Mouse (Mus musculus) heart, embryonic 16.5 days (tissue): ENCODE results near the gene Rabepk. TPM values are rescaled to one million over a fixed set of nuclear protein-coding genes. Genes with fewer than 3 reads are reported as not detected.
"Not testable (repeated sequence)": the region's sequence is repeated elsewhere in the genome, so short reads cannot be mapped to it uniquely, and the experiment has no call there.

Experiments
- ATAC-seq: fragments of 200-750 bp; cut with Nextera tagmentation; replicated peaks from 2 replicates; pipeline ENCODE4 v1.8.0; 2017; ENCODE audit warnings: moderate number of reproducible peaks; ENCODE audit not compliant: insufficient read depth, low FRiP score; ENCODE audit errors: extremely low read depth
- H3K27ac ChIP-seq: fragments of 300-500 bp; sonication (generic); 2 replicates; pipeline ENCODE4 v1.5.1; 2014; ENCODE audit warnings: mild to moderate bottlenecking, low read length, control low read depth, moderate library complexity
- H3K27me3 ChIP-seq: fragments of 300-500 bp; sonication (generic); 2 replicates; pipeline ENCODE4 v1.6.1; 2014; ENCODE audit warnings: low read length, mixed read lengths; ENCODE audit not compliant: control insufficient read depth, insufficient read depth
- H3K36me3 ChIP-seq: fragments of 300-500 bp; sonication (generic); 2 replicates; pipeline ENCODE4 v1.6.1; 2014; ENCODE audit not compliant: control insufficient read depth, insufficient read depth
- H3K4me1 ChIP-seq: fragments of 300-500 bp; sonication (generic); 2 replicates; pipeline ENCODE4 v1.6.1; 2014; ENCODE audit warnings: low read length, mixed read lengths; ENCODE audit not compliant: control insufficient read depth, insufficient read depth
- H3K4me2 ChIP-seq: fragments of 300-500 bp; sonication (generic); 2 replicates; pipeline ENCODE4 v1.6.1; 2014; ENCODE audit warnings: low read depth, mild to moderate bottlenecking, control low read depth, low read length
- H3K4me3 ChIP-seq: fragments of 300-500 bp; sonication (generic); 2 replicates; pipeline ENCODE4 v1.5.1; 2014; ENCODE audit warnings: mild to moderate bottlenecking, control low read depth, low read length
- H3K9ac ChIP-seq: fragments of 300-500 bp; sonication (generic); 2 replicates; pipeline ENCODE4 v1.6.1; 2014; ENCODE audit warnings: low read length, control low read depth
- H3K9me3 ChIP-seq: fragments of 300-500 bp; sonication (generic); replicated peaks from 2 replicates; pipeline ENCODE4 v1.6.1; 2016; ENCODE audit warnings: low read length; ENCODE audit not compliant: control insufficient read depth
- WGBS: fragments of 180-500 bp; shearing (Covaris S2); extraction: QIAGEN DNeasy Blood & Tissue Kit; methylation state at CpG from one replicate; pipeline ENCODE4 v1.1.7; 2014; 5-methylcytosine and 5-hydroxymethylcytosine counted together
- polyA plus RNA-seq: library from polyadenylated mRNA; unstranded; fragments of >200 nt; fragmentation: Nextera tagmentation; extraction: Ambion mirVana; gene quantifications from 2 replicates; pipeline ENCODE4 v1.2.1, GENCODE M21; 2015

Rabepk gene
- polyA plus RNA-seq, 1 experiment from 2014 or later: 26.9 TPM

DNA sequence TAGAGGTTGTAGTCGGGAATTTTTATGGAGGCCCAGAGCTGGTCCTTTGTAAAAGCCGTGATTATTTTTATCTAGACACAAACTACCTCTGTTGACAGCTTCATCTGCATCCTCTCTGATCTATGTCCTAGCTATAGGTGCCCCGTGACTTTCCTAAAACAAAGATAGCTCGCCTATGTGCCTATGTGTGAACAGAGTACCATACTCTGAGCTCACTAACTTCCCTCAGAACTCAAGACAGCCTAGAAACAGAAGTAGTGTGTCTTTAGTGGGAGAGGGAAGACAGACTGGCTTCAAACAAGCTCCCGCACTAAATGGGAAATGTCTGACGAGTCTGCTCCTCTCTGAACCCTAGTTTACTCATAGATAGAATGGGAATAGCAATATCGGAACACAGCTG lies 659 bp upstream of the Rabepk start:
- Histone ChIP-seq H3K27ac (peak overlapping the region; percentile 78), H3K9me3 (no peaks in the 10 kb centered on the region), H3K36me3 (peaks cover 4% of the 10 kb centered on the region), H3K4me1 (peaks cover 31% of the 10 kb centered on the region), H3K9ac (no peak overlapping the region; the same call in 1 of the 2 replicates), H3K4me2 (peak overlapping the region; percentile 94), H3K27me3 (no peaks in the 10 kb centered on the region), H3K4me3 (peak overlapping the region; percentile 86)
- ATAC-seq: no peak
- 61% methylated on average over 7 of the region's 7 CpGs for WGBS

DNA sequence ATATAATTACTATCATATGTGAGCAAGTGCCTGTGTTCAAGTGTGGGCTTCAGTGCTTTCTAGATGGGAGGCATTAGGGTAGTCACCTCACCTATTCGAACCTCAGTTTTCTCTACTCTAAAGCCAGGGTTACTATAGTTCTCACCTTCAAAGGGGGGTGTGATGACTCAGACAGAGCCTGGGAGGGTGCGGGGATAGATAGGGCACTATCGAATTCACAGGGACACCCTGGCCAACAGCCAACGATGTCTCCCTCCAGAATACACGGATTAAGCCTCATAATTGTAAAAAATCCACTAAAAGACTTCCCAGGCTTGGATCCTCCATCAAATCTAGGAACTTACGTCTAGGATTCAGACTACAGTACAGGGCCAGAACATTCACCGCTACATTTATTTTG lies 4.3 kb downstream of the Rabepk start:
- Histone ChIP-seq H3K4me1 (peaks cover 14% of the 10 kb centered on the region), H3K4me3 (no peak overlapping the region), H3K4me2 (no peak overlapping the region), H3K36me3 (peaks cover 16% of the 10 kb centered on the region), H3K27ac (no peak overlapping the region), H3K9me3 (no peaks in the 10 kb centered on the region), H3K27me3 (no peaks in the 10 kb centered on the region), H3K9ac (no peak overlapping the region)
- ATAC-seq: no peak
- 88% methylated on average over 7 of the region's 7 CpGs for WGBS

DNA sequence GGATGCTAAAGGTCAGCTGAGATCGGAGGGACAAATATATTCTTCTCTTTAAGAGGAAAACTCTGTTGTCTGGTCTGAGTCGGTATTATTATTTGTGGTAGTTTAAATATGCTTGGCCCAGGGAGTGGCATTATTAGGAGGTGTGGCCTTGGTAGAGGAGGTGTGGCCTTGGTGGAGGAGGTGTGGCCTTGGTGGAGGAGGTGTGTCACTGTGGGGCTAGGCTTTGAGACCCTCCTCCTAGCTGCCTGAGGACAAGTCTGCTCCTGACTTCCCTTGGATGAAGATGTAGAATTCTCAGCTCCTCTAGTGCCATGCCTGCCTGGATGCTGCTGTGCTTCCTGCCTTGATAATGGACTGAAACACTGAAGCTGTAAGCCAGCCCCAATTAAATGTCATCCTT lies 5.2 kb downstream of the Rabepk start:
- 97% methylated on average over 2 of the region's 2 CpGs for WGBS
- no peak overlapping the region for H3K4me3 ChIP-seq
- H3K9ac ChIP-seq: no peak overlapping the region
- no peak for ATAC-seq
- no peak overlapping the region for H3K4me2 ChIP-seq
- peaks cover 16% of the 10 kb centered on the region for H3K36me3 ChIP-seq
- no peaks in the 10 kb centered on the region for H3K9me3 ChIP-seq
- H3K27me3 ChIP-seq: no peaks in the 10 kb centered on the region
- H3K4me1 ChIP-seq: peaks cover 10% of the 10 kb centered on the region
- no peak overlapping the region for H3K27ac ChIP-seq

GRCm38 (mm10) chr2:34792543-34792942 lies 7.2 kb downstream of the Rabepk start:
- not testable (repeated sequence) for H3K27me3 ChIP-seq, H3K9ac ChIP-seq, H3K4me2 ChIP-seq, H3K4me3 ChIP-seq, ATAC-seq, H3K27ac ChIP-seq, H3K9me3 ChIP-seq, H3K4me1 ChIP-seq
- WGBS: 90% methylated on average over 2 of the region's 2 CpGs
- peaks cover 16% of the 10 kb centered on the region for H3K36me3 ChIP-seq

- Histone ChIP-seq H3K4me3 (no peak overlapping the region), H3K36me3 (peaks cover 17% of the 10 kb centered on the region), H3K4me2 (no peak overlapping the region), H3K27me3 (no peaks in the 10 kb centered on the region), H3K9me3 (no peaks in the 10 kb centered on the region), H3K4me1 (0 out of 2 replicates have a peak, but pooled peaks cover 3% of the 10 kb centered on the region), H3K27ac (no peak overlapping the region), H3K9ac (no peak overlapping the region)
- WGBS: 89% methylated on average over 8 of the region's 8 CpGs
- no peak for ATAC-seq
These were observed 9.4 kb downstream of the Rabepk start for GRCm38 (mm10) chr2:34790282-34790681.

- H3K4me3 ChIP-seq: no peak overlapping the region
- no peak overlapping the region for H3K27ac ChIP-seq
- 81% methylated on average over 2 of the region's 2 CpGs for WGBS
- peaks cover 9% of the 10 kb centered on the region for H3K4me1 ChIP-seq
- no peak overlapping the region for H3K4me2 ChIP-seq
- ATAC-seq: no peak
- peaks cover 32% of the 10 kb centered on the region for H3K36me3 ChIP-seq
- H3K9me3 ChIP-seq: no peaks in the 10 kb centered on the region
- H3K9ac ChIP-seq: no peak overlapping the region
- no peaks in the 10 kb centered on the region for H3K27me3 ChIP-seq
These were observed 15.6 kb downstream of the Rabepk start for GRCm38 (mm10) chr2:34784085-34784484.

- ATAC-seq: peak; percentile 53
- no peak overlapping the region for H3K4me3 ChIP-seq
- 45% methylated on average over 14 of the region's 14 CpGs for WGBS
- H3K9me3 ChIP-seq: no peaks in the 10 kb centered on the region
- peak overlapping the region; percentile 63 for H3K27ac ChIP-seq
- no peak overlapping the region for H3K9ac ChIP-seq
- peaks cover 6% of the 10 kb centered on the region for H3K4me1 ChIP-seq
- H3K4me2 ChIP-seq: 0 out of 2 replicates have a peak overlapping the region, but pooled peaks have one; percentile 10
- peaks cover 38% of the 10 kb centered on the region for H3K36me3 ChIP-seq
- H3K27me3 ChIP-seq: no peaks in the 10 kb centered on the region
These were observed 16.4 kb downstream of the Rabepk start for GRCm38 (mm10) chr2:34783064-34784020.

DNA sequence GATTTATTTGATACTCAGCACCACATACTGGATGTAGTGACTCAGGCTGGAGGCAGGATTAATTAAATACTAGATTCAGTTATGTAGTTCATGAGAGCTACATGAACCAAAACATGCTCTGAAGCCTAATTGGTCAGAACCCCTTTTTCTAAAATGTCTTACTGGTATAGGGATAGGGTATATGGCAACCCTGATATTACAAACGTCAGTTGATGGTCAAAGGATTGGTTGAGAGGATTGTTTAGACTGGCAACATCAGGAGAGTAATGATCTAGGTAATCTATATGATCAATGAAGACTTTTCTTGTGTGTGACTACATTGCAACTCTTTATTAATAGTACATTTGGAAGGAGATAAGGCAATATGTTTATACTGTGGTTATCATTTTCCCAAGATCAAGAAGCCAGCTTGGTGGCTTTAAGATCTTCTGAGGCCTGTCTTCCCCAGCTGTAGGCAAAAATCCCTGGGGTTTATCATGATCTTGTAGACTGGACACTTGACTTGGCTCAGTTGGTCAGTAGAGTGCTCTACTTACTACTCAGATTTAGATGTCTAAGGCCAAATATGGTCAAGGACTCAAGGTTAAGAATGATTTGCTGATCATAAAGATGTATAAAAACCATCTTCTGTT lies 22.4 kb downstream of the Rabepk start:
- peaks cover 45% of the 10 kb centered on the region for H3K4me1 ChIP-seq
- ATAC-seq: no peak
- no peaks in the 10 kb centered on the region for H3K9me3 ChIP-seq
- H3K4me3 ChIP-seq: no peak overlapping the region
- H3K9ac ChIP-seq: no peak overlapping the region
- peaks cover 68% of the 10 kb centered on the region for H3K36me3 ChIP-seq
- H3K27me3 ChIP-seq: no peaks in the 10 kb centered on the region
- WGBS: 54% methylated on average over 1 of the region's 1 CpGs
- H3K27ac ChIP-seq: no peak overlapping the region
- H3K4me2 ChIP-seq: peak overlapping the region; percentile 53

- WGBS: 69% methylated on average over 6 of the region's 6 CpGs
- H3K36me3 ChIP-seq: peaks cover 58% of the 10 kb centered on the region
- peak overlapping the region; percentile 59 for H3K4me3 ChIP-seq
- no peak overlapping the region for H3K27ac ChIP-seq
- peaks cover 50% of the 10 kb centered on the region for H3K4me1 ChIP-seq
- H3K9ac ChIP-seq: peak overlapping the region; percentile 52; the same call in 1 of the 2 replicates
- H3K4me2 ChIP-seq: peak overlapping the region; percentile 87
- no peak for ATAC-seq
- no peaks in the 10 kb centered on the region for H3K27me3 ChIP-seq
- H3K9me3 ChIP-seq: no peaks in the 10 kb centered on the region
These were observed 25.2 kb downstream of the Rabepk start for GRCm38 (mm10) chr2:34774493-34774892.
